Mouse (Mus musculus): ENCODE data around the gene Cdh1. TPM values are rescaled to one million over a fixed set of nuclear protein-coding genes. Genes with fewer than 3 reads are reported as not detected.

Gene Cdh1
- total RNA-seq, 2 experiments from 2014 or later = 2.2 to 2.8 TPM

Other genes starting within 250 kb of the Cdh1 start
- 10 to 100 TPM; 10.8 to 11.6 TPM for gene Zfp90, start 188.0 kb upstream of the Cdh1 start, total RNA-seq (2021)
- gene 6030452D12Rik, start 102.8 kb upstream of the Cdh1 start, total RNA-seq (2021) = not detected
- under 1 TPM; 0.33 to 0.44 TPM for gene Cdh3, start 92.5 kb upstream of the Cdh1 start, total RNA-seq (2021)
- gene Gm10073, start 29.9 kb upstream of the Cdh1 start, total RNA-seq (2021) = 10 to 100 TPM; 86.5 to 89.9 TPM
- 1 to 10 TPM; 6.6 to 6.8 TPM for gene Tango6, start 79.7 kb downstream of the Cdh1 start, total RNA-seq (2021)

Data from left cerebral cortex, adult 18-20 months (tissue).